Comparison of ENCODE assay signal across 9 mouse cellular contexts in genomic region chr9:77802461-77802860, GRCm38 (mm10). TPM values are rescaled to one million over a fixed set of nuclear protein-coding genes. Genes with fewer than 3 reads are reported as not detected.
A peak's percentile ranks its signal among the peaks of the same experiment; 100 is the strongest.
DNase-seq lines count a peak whose midpoint lies in the region; ATAC-seq and TF ChIP-seq lines count a peak whose summit lies in the region.
"Had no signal": no experiment of that assay in that cellular context is flagged by ENCODE, and none has a peak within 500 bp of the region (broad histone marks: within the 10 kb centered on the region; RNA-seq: fewer than 3 reads in every experiment).

No protein-coding gene starts in this region.

- H3K9me3 ChIP-seq in forebrain, embryonic 11.5 days (ENCODE audit: control insufficient read depth, low read length) = no peaks in the 10 kb centered on the region
- H3K9me3 ChIP-seq in forebrain, embryonic 10.5 days = no peaks in the 10 kb centered on the region
- H3K9me3 ChIP-seq in G1E (replicated peaks) = no peaks in the 10 kb centered on the region
- H3K9me3 ChIP-seq in embryonic facial prominence, embryonic 10.5 days = no peaks in the 10 kb centered on the region

- H3K9ac ChIP-seq in forebrain, embryonic 11.5 days (ENCODE audit: low read length) = no peak overlapping the region

- peak; percentile 66 for TF ChIP-seq CTCF in left cerebral cortex, adult 2 months (IDR thresholded peaks at IDR 0.05)
- peak; percentile 39; the same call in 1 of the 2 replicates for TF ChIP-seq CTCF in G1E (IDR thresholded peaks at IDR 0.05; ENCODE audit: low read depth, low read length)

- H3K36me3 ChIP-seq in forebrain, embryonic 11.5 days (ENCODE audit: control insufficient read depth, insufficient read depth, low read length) = no peaks in the 10 kb centered on the region
- H3K36me3 ChIP-seq in forebrain, embryonic 10.5 days (replicated peaks) = no peaks in the 10 kb centered on the region
- peaks cover 2% of the 10 kb centered on the region for H3K36me3 ChIP-seq in G1E (replicated peaks)
- no peaks in the 10 kb centered on the region for H3K36me3 ChIP-seq in embryonic facial prominence, embryonic 10.5 days (replicated peaks)

- H3K27me3 ChIP-seq in forebrain, embryonic 11.5 days (ENCODE audit: control insufficient read depth, insufficient read depth, low read length) = no peaks in the 10 kb centered on the region
- H3K27me3 ChIP-seq in forebrain, embryonic 10.5 days (ENCODE audit: poor library complexity, severe bottlenecking) = no peaks in the 10 kb centered on the region
- no peaks in the 10 kb centered on the region for H3K27me3 ChIP-seq in G1E (ENCODE audit: insufficient read depth, low read length)
- H3K27me3 ChIP-seq in embryonic facial prominence, embryonic 10.5 days (replicated peaks; ENCODE audit: low read depth, poor library complexity, severe bottlenecking) = no peaks in the 10 kb centered on the region

- H3K4me2 ChIP-seq in forebrain, embryonic 11.5 days (ENCODE audit: low read depth, low read length, severe bottlenecking) = no peak overlapping the region

- H3K4me1 ChIP-seq in forebrain, embryonic 11.5 days (replicated peaks; ENCODE audit: control insufficient read depth, insufficient read depth, low read length) = no peaks in the 10 kb centered on the region; the same call in 1 of the 2 replicates
- peaks cover 11% of the 10 kb centered on the region for H3K4me1 ChIP-seq in forebrain, embryonic 10.5 days
- H3K4me1 ChIP-seq in G1E (ENCODE audit: insufficient read depth, low read depth, low read length) = peaks cover 7% of the 10 kb centered on the region
- no peaks in the 10 kb centered on the region for H3K4me1 ChIP-seq in embryonic facial prominence, embryonic 10.5 days

- ATAC-seq in forebrain, embryonic 11.5 days (replicated peaks; ENCODE audit: low FRiP score) = no peak
- ATAC-seq in G1E (ENCODE audit: extremely low read depth, insufficient number of reproducible peaks, low FRiP score, poor library complexity, severe bottlenecking) = no peak
- ATAC-seq in cerebellum, adult (ENCODE audit: insufficient number of reproducible peaks, low FRiP score, low TSS enrichment) = no peak

- peak; percentile 57 for DNase-seq in forebrain, embryonic 11.5 days (ENCODE audit: low spot score)
- no peak for DNase-seq in forebrain, embryonic 10.5 days (ENCODE audit: extremely low spot score, low spot score)
- peak in 1 of 2 experiments; percentile 20 for DNase-seq in left cerebral cortex, adult 2 months (ENCODE audit: extremely low spot score in 1 of 2, low spot score in 2 of 2)
- DNase-seq in left cerebral cortex, adult 8-10 months (ENCODE audit: low spot score in 2 of 2) = no peak
- no peak for DNase-seq in G1E (ENCODE audit: low spot score)
- peak; percentile 34 for DNase-seq in embryonic facial prominence, embryonic 10.5 days (ENCODE audit: low spot score)
- DNase-seq in lung, postnatal 4 days = peak; percentile 36 to 57

- no peak overlapping the region for H3K27ac ChIP-seq in forebrain, embryonic 11.5 days (ENCODE audit: low read depth, low read length)
- no peak overlapping the region for H3K27ac ChIP-seq in forebrain, embryonic 10.5 days
- H3K27ac ChIP-seq in left cerebral cortex, adult 2 months = no peak overlapping the region
- H3K27ac ChIP-seq in embryonic facial prominence, embryonic 10.5 days (replicated peaks) = no peak overlapping the region

- WGBS in forebrain, embryonic 11.5 days = 59% methylated on average over 7 of the region's 7 CpGs
- WGBS in forebrain, embryonic 10.5 days = 47% methylated on average over 7 of the region's 7 CpGs
- WGBS in embryonic facial prominence, embryonic 10.5 days = 59% methylated on average over 7 of the region's 7 CpGs

- H3K4me3 ChIP-seq in forebrain, embryonic 11.5 days (ENCODE audit: low read depth, low read length) = no peak overlapping the region
- H3K4me3 ChIP-seq in forebrain, embryonic 10.5 days = no peak overlapping the region
- no peak overlapping the region for H3K4me3 ChIP-seq in left cerebral cortex, adult 2 months
- no peak overlapping the region for H3K4me3 ChIP-seq in G1E (ENCODE audit: low read depth, low read length)
- no peak overlapping the region for H3K4me3 ChIP-seq in embryonic facial prominence, embryonic 10.5 days
- H3K4me3 ChIP-seq: myocyte had no signal

- intact Hi-C loops in left cerebral cortex, adult 2 months (cut with DNase I) = no loop called here

RNA-seq across cellular contexts. Expression of gene Gclc, which starts 48.1 kb away (rescaled TPM):
- 23.6 and 24.7 TPM in 2 replicates for polyA plus RNA-seq in forebrain, embryonic 11.5 days (2014; fragmentation: Nextera tagmentation; extraction: Ambion mirVana)
- polyA plus RNA-seq in forebrain, embryonic 10.5 days (2016; fragmentation: Nextera tagmentation; extraction: Ambion mirVana) = 18.4 and 18.5 TPM in 2 replicates
- total RNA-seq in left cerebral cortex, adult 2 months (2021) = 10 to 100 TPM; 44.0 to 45.6 TPM
- total RNA-seq in left cerebral cortex, adult 8-10 months (2022) = 10 to 100 TPM; 45.7 to 50.4 (median 49.4) TPM
- total RNA-seq in G1E (2014; fragmentation: Nextera tagmentation) = 47.9 and 51.8 TPM in 2 replicates
- total RNA-seq in G1E (2017) = 46.2 and 50.1 TPM in 2 replicates
- polyA plus RNA-seq in G1E (2012) = 18.2 and 18.5 TPM in 2 replicates
- 14.5 and 17.5 TPM in 2 replicates for polyA plus RNA-seq in embryonic facial prominence, embryonic 10.5 days (2016; fragmentation: Nextera tagmentation; extraction: Ambion mirVana)

Comparison
In these comparisons a context has a peak if more than half of its experiments do, and no peak if none do; other contexts are left out.
1. DNase-seq: peak in forebrain, embryonic 11.5 days (single experiment), embryonic facial prominence, embryonic 10.5 days (single experiment) and lung, postnatal 4 days (2 of 2); none in forebrain, embryonic 10.5 days (single experiment), left cerebral cortex, adult 8-10 months (0 of 2) and G1E (single experiment).